Mouse (Mus musculus) G1E (cell line): ENCODE measurements around the gene Bbs9.

Experiments
- CTCF ChIP-seq: IDR thresholded peaks from 2 replicates; pipeline ENCODE4 v1.5.1; 2012; ENCODE audit warnings: low read depth, low read length, inconsistent platforms, mixed read lengths
- GATA1 ChIP-seq: IDR thresholded peaks from 2 replicates; pipeline ENCODE4 v1.6.1; 2012; ENCODE audit warnings: borderline replicate concordance, low read length, inconsistent platforms, mixed read lengths
- GATA2 ChIP-seq: IDR thresholded peaks from 2 replicates; pipeline ENCODE4 v1.6.1; 2012; ENCODE audit warnings: low read depth, low read length, inconsistent platforms, borderline replicate concordance
- POLR2AphosphoS5 ChIP-seq: IDR thresholded peaks from 2 replicates; pipeline ENCODE4 v1.6.1; 2012; ENCODE audit warnings: low read depth, low read length, inconsistent platforms; ENCODE audit not compliant: insufficient replicate concordance
- TAL1 ChIP-seq: conservative IDR thresholded peaks from 2 replicates; pipeline ENCODE4 v1.6.1; 2012; ENCODE audit warnings: low read depth, low read length, inconsistent platforms, mixed read lengths

GRCm38 (mm10) chr9:22619245-22619644 lies 143.7 kb downstream of the Bbs9 start:
- TF ChIP-seq CTCF (no peak), GATA2 (no peak), GATA1 (no peak), POLR2AphosphoS5 (no peak), TAL1 (no peak)
